Mouse (Mus musculus): ENCODE data around the gene Crlf1. TPM values are rescaled to one million over a fixed set of nuclear protein-coding genes. Genes with fewer than 3 reads are reported as not detected.

Gene Crlf1
- polyA plus RNA-seq, 1 experiment from 2014 or later = 4.5 TPM

Other genes with a start within 250 kb of the Crlf1 start
- gene Homer3, start 210.3 kb upstream of the Crlf1 start, polyA plus RNA-seq (2016; fragmentation: Nextera tagmentation; extraction: Ambion mirVana) = 107 and 108 TPM in 2 replicates
- gene Ddx49, start 190.7 kb upstream of the Crlf1 start, polyA plus RNA-seq (2016; fragmentation: Nextera tagmentation; extraction: Ambion mirVana) = 54.4 and 54.8 TPM in 2 replicates
- gene Cope, start 190.6 kb upstream of the Crlf1 start, polyA plus RNA-seq (2016; fragmentation: Nextera tagmentation; extraction: Ambion mirVana) = 324 and 329 TPM in 2 replicates
- 3.0 and 7.3 TPM in 2 replicates for gene Cers1, start 177.4 kb upstream of the Crlf1 start, polyA plus RNA-seq (2016; fragmentation: Nextera tagmentation; extraction: Ambion mirVana)
- 2.9 and 4.3 TPM in 2 replicates for gene Gdf1, start 163.3 kb upstream of the Crlf1 start, polyA plus RNA-seq (2016; fragmentation: Nextera tagmentation; extraction: Ambion mirVana)
- 19.0 and 25.0 TPM in 2 replicates for gene Upf1, start 139.9 kb upstream of the Crlf1 start, polyA plus RNA-seq (2016; fragmentation: Nextera tagmentation; extraction: Ambion mirVana)
- 0.27 and 0.38 TPM in 2 replicates for gene Comp, start 119.6 kb upstream of the Crlf1 start, polyA plus RNA-seq (2016; fragmentation: Nextera tagmentation; extraction: Ambion mirVana)
- 14.8 and 16.7 TPM in 2 replicates for gene Crtc1, start 53.6 kb upstream of the Crlf1 start, polyA plus RNA-seq (2016; fragmentation: Nextera tagmentation; extraction: Ambion mirVana)
- gene Klhl26, start 16.2 kb upstream of the Crlf1 start, polyA plus RNA-seq (2016; fragmentation: Nextera tagmentation; extraction: Ambion mirVana) = 18.5 and 19.1 TPM in 2 replicates
- 11.1 and 11.5 TPM in 2 replicates for gene Tmem59l, start 5.8 kb upstream of the Crlf1 start, polyA plus RNA-seq (2016; fragmentation: Nextera tagmentation; extraction: Ambion mirVana)
- gene Rex1bd, start 13.6 kb downstream of the Crlf1 start, polyA plus RNA-seq (2016; fragmentation: Nextera tagmentation; extraction: Ambion mirVana) = 131 and 148 TPM in 2 replicates
- gene Uba52, start 17.6 kb downstream of the Crlf1 start, polyA plus RNA-seq (2016; fragmentation: Nextera tagmentation; extraction: Ambion mirVana) = 914 and 933 TPM in 2 replicates
- 311 and 360 TPM in 2 replicates for gene Fkbp8, start 34.6 kb downstream of the Crlf1 start, polyA plus RNA-seq (2016; fragmentation: Nextera tagmentation; extraction: Ambion mirVana)
- gene Kxd1, start 34.8 kb downstream of the Crlf1 start, polyA plus RNA-seq (2016; fragmentation: Nextera tagmentation; extraction: Ambion mirVana) = 54.3 and 57.7 TPM in 2 replicates
- 20.5 and 22.4 TPM in 2 replicates for gene Ell, start 46.3 kb downstream of the Crlf1 start, polyA plus RNA-seq (2016; fragmentation: Nextera tagmentation; extraction: Ambion mirVana)
- gene Isyna1, start 101.2 kb downstream of the Crlf1 start, polyA plus RNA-seq (2016; fragmentation: Nextera tagmentation; extraction: Ambion mirVana) = 158 and 159 TPM in 2 replicates
- 84.4 and 117 TPM in 2 replicates for gene Ssbp4, start 115.7 kb downstream of the Crlf1 start, polyA plus RNA-seq (2016; fragmentation: Nextera tagmentation; extraction: Ambion mirVana)
- 1.1 and 1.6 TPM in 2 replicates for gene Lrrc25, start 123.0 kb downstream of the Crlf1 start, polyA plus RNA-seq (2016; fragmentation: Nextera tagmentation; extraction: Ambion mirVana)
- not detected in 2 replicates for gene Gdf15, start 139.3 kb downstream of the Crlf1 start, polyA plus RNA-seq (2016; fragmentation: Nextera tagmentation; extraction: Ambion mirVana)
- 87.4 and 141 TPM in 2 replicates for gene Pgpep1, start 167.2 kb downstream of the Crlf1 start, polyA plus RNA-seq (2016; fragmentation: Nextera tagmentation; extraction: Ambion mirVana)
- 344 and 354 TPM in 2 replicates for gene Lsm4, start 180.1 kb downstream of the Crlf1 start, polyA plus RNA-seq (2016; fragmentation: Nextera tagmentation; extraction: Ambion mirVana)
- gene Jund, start 205.8 kb downstream of the Crlf1 start, polyA plus RNA-seq (2016; fragmentation: Nextera tagmentation; extraction: Ambion mirVana) = 64.6 and 128 TPM in 2 replicates
- 0.07 TPM in 1 of 2 replicates, not detected in the other for gene Iqcn, start 210.3 kb downstream of the Crlf1 start, polyA plus RNA-seq (2016; fragmentation: Nextera tagmentation; extraction: Ambion mirVana)
- gene Gm3336, start 225.4 kb downstream of the Crlf1 start, polyA plus RNA-seq (2016; fragmentation: Nextera tagmentation; extraction: Ambion mirVana) = not detected in 2 replicates
- gene Pde4c, start 230.6 kb downstream of the Crlf1 start, polyA plus RNA-seq (2016; fragmentation: Nextera tagmentation; extraction: Ambion mirVana) = 0.63 and 0.69 TPM in 2 replicates